Mouse (Mus musculus) layer of hippocampus, postnatal 25 days (tissue): Measurements from ENCODE around the gene Wnt4. TPM values are rescaled to one million over a fixed set of nuclear protein-coding genes. Genes with fewer than 3 reads are reported as not detected.
A peak's percentile ranks its signal among the peaks of the same experiment; 100 is the strongest.

Experiments
- DNase-seq, 2 experiments: peaks; one replicate each; pipeline ENCODE4 v3.0.0; 2022; ENCODE audit warnings: mixed read lengths in 2 of 2, low spot score in 1 of 2; ENCODE audit errors: extremely low spot score in 1 of 2
- total RNA-seq, 2 experiments: library from RNA; stranded (reverse); gene quantifications; 2 replicates each; pipeline ENCODE4 v1.2.3; 2021

Gene Wnt4
- total RNA-seq, 2 experiments from 2014 or later = 6.8 to 7.2 TPM

- no peak for DNase-seq
Observed at GRCm38 (mm10) chr4:137278144-137279040, 1.1 kb downstream of the Wnt4 start.

DNA sequence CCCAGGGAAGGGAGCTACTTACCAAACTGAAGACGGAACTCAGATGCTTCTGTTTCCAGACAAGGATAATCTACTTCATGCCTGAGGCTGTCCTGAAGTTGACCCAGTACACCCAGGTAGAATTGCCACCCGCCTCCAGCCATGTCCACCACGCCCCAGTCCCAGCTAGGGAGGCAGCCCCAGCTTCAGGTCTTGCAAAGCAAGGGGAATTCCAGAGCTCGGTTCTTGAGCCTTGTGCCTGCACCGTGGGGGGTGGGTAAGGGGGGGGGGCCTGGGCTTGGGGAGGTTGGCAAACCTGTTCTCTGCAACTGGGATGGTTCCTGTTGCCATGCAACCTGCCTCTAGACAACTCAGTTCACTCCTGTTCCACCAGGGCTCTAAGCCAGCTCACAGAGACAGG, 2.1 kb downstream of the Wnt4 start:
- DNase-seq = no peak

DNA sequence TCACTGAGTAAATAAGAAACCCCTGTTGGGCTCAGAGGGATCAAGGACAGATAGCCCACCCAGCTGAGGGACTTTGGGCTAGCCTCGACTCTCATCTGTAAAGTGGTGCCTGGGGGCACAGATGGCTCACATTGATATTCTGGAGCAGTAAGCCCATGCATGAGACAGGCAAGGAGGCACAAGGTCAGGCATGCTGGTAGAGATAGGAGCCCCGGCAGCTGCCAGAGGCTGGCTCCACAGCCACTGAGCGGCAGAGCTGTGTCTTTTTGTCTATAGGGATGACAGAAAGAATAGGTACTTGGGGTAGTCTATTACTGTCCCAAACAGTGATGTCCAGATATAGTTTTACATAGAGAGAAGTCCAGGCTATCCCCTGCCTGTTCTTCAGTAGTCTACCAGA, 4.0 kb downstream of the Wnt4 start:
- DNase-seq = no peak

- DNase-seq = no peak
Observed at GRCm38 (mm10) chr4:137282122-137282521, 4.8 kb downstream of the Wnt4 start.

DNA sequence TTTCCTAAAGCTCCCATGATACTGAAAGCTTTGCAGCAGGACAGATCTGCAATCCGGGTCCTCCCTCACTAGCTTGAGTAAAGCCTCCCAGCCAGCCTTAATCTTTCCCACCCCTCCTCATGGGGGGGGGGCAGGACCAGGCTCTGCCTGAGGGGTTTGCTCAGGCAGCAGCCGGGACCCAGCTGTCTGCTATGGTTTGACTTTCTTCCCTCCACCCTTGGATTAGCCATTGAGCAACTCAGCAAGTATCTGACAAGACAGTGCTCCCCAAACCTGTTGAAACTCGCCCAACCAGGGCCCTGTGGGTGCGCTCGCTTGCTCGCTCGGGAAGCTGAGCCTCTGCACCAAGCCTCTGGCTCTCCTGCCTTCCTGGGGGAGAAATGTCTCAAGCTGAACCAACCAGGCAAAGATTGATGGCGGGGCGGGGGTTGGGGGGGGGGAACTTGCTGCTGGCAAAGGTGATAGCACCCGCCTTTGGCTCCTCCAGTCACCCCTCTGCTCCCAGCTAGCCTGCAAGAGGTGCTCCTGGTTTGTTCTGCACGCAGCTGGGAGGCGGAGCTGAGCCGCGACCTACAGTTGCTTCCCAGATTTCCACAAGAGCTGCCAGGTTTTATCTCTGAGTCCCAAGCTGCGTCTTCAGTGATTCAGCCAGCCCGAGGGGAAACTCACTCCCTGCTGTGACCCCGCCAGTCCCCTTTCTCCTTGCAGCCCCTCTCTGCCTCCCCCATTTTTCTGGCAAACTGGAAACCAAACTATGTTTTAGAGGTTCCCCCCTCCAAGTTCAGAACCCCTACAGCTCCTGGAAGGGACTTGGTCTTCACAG, 5.5 kb downstream of the Wnt4 start:
- DNase-seq = no peak

- no peak for DNase-seq
Observed at GRCm38 (mm10) chr4:137283407-137283732, 6.1 kb downstream of the Wnt4 start.

DNA sequence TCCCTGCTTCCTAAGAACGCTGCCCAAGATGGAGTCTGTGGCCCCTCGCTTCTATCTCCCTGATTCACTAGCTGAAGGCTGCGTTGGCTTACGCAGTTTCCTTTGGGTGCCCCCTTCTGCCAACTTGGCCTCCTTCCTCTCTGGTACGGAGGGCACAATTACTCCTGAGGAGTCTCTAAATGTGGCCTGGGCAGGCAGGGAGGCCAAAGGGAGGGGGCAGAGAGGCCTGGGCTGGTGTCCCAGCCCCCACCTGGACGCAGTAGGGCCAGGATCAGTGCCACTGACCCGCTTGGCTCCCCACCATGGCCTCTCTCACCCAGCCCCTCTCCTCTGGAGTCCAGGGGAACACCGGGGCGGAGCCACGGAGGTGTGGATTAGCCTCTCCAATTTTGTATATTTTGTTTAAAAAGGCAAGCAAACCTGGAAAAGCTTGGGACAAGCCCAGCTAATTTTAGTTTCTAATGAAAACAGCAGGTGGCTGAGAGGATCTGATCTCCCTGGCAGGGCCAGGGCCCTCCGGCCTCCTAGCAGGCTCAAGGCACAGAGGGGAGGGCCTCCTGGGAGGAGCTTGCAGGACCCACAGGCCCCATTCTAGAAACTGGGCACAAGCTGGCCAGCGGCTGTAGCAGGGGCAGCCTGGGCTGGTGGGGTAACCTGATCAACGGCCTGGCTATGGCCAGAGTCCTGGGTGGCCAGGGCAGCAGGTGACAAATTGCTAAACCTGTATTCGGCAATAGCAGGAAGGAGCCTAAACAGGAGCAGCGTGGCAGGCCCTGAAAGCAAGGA, 8.8 kb downstream of the Wnt4 start:
- no peak for DNase-seq

DNA sequence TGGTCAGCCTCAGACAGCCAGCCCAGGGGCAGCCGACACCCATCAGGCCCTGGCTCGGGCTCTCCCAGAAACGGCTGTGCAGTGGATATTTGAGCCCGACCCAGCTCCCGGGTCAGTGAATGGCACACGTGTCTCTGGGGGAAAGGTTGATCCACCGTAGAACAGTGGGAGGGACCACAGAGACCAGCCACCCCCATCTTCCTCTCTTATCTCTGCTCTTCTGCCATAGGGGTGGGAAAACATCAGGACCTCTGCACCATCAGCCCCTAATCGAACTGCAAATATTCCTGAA, 9.3 kb downstream of the Wnt4 start:
- DNase-seq = no peak

- DNase-seq = no peak
Observed at GRCm38 (mm10) chr4:137287206-137287605, 9.9 kb downstream of the Wnt4 start.

GRCm38 (mm10) chr4:137287818-137288217, 10.5 kb downstream of the Wnt4 start:
- peak in 1 of 2 experiments; percentile 71 for DNase-seq

GRCm38 (mm10) chr4:137289701-137290100, 12.4 kb downstream of the Wnt4 start:
- DNase-seq = no peak

- no peak for DNase-seq
Observed at GRCm38 (mm10) chr4:137290250-137290649, 13.0 kb downstream of the Wnt4 start.

- no peak for DNase-seq
Observed at GRCm38 (mm10) chr4:137292625-137293024, 15.3 kb downstream of the Wnt4 start.

DNA sequence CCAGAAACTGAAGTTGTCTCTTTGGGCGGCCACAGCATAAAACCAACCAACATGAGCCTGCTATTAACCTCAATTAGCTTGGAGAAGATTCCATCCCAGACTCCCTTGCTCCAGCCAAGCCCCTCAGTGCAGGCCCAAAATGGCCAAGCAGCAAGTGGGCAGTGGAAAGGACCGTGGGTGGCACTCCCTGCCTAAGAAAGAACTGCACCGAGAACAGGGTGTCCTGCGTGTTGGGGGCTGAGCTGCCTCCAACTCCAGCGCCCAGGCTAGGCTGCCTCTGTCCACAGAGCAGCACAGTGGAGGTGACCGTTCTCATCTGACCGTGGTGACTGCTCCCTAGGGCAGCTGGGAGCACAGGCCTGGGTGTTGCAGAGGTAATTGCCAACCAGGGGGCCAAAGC, 16.7 kb downstream of the Wnt4 start:
- no peak for DNase-seq

DNA sequence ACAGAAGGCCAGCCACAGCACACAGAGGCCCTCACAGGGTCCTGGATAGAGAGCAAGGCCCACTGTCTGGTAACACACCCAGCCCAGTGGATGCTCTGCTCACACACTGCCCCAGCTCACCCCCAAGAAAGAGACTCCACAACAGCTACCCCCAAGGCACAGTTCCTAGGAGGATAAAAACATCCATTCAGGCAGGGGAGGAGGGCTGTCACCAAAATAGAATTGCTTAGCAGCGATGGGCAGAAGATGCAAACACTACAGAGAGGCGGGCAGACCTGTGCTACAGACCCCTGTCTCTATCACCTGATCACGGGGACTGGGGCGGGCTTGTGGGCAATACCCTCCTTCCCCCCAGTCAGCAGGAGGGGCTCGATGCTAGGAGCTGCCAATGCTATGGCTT, 17.2 kb downstream of the Wnt4 start:
- DNase-seq = no peak

- no peak for DNase-seq
Observed at GRCm38 (mm10) chr4:137294951-137295350, 17.7 kb downstream of the Wnt4 start.

DNA sequence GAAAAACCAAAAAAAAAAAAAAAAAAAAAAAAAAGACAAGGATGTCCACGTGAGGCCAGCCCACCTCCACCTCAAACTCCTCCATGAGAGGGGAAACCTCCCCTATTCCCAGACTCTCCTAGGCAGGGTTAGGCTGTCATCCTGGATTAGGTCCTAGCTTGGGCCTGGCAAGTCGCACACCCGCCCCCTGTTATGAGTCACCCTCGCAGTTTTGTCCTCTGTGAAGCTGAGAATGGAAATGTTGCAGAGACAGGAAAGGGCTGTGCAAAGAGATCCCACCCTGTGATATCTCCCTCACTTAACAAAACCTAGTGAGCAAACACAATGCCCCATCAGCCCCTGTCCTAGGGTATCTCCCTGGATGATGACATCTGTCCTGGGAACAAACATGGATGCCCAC, 20.3 kb downstream of the Wnt4 start:
- no peak for DNase-seq

DNA sequence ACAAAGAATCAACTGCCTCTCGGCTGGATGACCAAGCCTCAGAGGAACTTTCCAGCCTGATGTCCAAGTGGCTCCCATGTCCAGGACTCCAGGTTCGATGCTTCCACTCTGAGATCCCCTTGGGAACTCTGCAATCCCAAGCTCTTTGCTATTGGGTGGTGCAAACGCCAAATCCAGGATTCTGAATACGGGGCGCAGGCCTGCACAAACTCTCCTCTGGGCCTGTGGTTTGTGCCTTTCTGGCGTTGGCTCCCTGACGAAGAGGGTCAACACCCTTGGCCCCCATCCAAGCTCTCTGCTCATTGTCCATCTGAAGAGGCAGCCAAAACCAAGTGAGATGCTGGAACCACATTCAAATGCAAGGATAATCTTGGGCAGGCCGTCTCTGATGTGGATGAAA, 21.1 kb downstream of the Wnt4 start:
- no peak for DNase-seq

GRCm38 (mm10) chr4:137300227-137300626, 22.9 kb downstream of the Wnt4 start:
- no peak for DNase-seq

GRCm38 (mm10) chr4:137301635-137302034, 24.3 kb downstream of the Wnt4 start:
- no peak for DNase-seq

- DNase-seq = no peak
Observed at GRCm38 (mm10) chr4:137304106-137304505, 26.8 kb downstream of the Wnt4 start.
